Mouse (Mus musculus): ENCODE results near the gene Plac8.

DNA sequence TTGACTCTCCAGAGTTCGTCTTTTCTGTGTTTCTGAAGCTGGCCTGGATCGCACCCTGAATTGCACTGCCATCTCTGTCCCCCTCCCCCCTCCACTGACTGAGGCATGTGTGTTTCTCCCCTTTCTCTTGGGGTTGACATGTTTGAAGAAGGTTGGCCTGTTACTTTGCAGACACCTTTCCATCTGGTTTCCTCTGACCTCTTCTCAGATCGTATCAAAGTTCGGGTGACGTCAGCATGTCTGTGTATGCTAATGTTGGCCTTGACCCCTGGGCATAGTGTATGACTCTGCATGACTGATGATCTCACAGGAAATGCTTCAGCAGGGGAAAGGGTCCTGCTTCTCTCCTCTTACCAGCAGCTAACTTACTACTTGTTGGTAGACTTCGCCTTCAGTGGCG, 11.0 kb upstream of the Plac8 start:
- TF ChIP-seq CTCF (IDR thresholded peaks at IDR 0.05; ENCODE audit: control insufficient read depth, insufficient read depth, insufficient read length) (no peak), MAX (IDR thresholded peaks at IDR 0.05) (no peak), CEBPB (IDR thresholded peaks at IDR 0.05; ENCODE audit: low read depth) (no peak), USF1 (IDR thresholded peaks at IDR 0.05; ENCODE audit: low read depth) (no peak)
